18 mouse cellular contexts compared by ENCODE assay signal in genomic region chr8:122320541-122320940, GRCm38 (mm10). TPM values are rescaled to one million over a fixed set of nuclear protein-coding genes. Genes with fewer than 3 reads are reported as not detected.
A peak's percentile ranks its signal among the peaks of the same experiment; 100 is the strongest.
DNase-seq lines count a peak whose midpoint lies in the region; ATAC-seq lines count a peak whose summit lies in the region.
"Had no signal": no experiment of that assay in that cellular context is flagged by ENCODE, and none has a peak within 500 bp of the region (broad histone marks: within the 10 kb centered on the region; RNA-seq: fewer than 3 reads in every experiment).

No protein-coding gene starts in this region.

- no peak overlapping the region for H3K9ac ChIP-seq in midbrain, embryonic 15.5 days
- no peak overlapping the region for H3K9ac ChIP-seq in hindbrain, embryonic 15.5 days
- H3K9ac ChIP-seq in neural tube, embryonic 14.5 days (replicated peaks; ENCODE audit: low read depth, low read length): no peak overlapping the region
- H3K9ac ChIP-seq: forebrain, embryonic 15.5 days; limb, embryonic 15.5 days; neural tube, embryonic 12.5 days had no signal

- H3K4me2 ChIP-seq in midbrain, embryonic 15.5 days: no peak overlapping the region
- H3K4me2 ChIP-seq in hindbrain, embryonic 15.5 days: no peak overlapping the region
- no peak overlapping the region for H3K4me2 ChIP-seq in neural tube, embryonic 14.5 days (ENCODE audit: low read depth, low read length)
- H3K4me2 ChIP-seq: forebrain, embryonic 15.5 days; limb, embryonic 15.5 days; neural tube, embryonic 12.5 days had no signal

- no peaks in the 10 kb centered on the region for H3K27me3 ChIP-seq in erythroblast, embryonic 14.5 days (ENCODE audit: control insufficient read depth)
- peaks cover 32% of the 10 kb centered on the region for H3K27me3 ChIP-seq in midbrain, embryonic 10.5 days (ENCODE audit: low read depth, poor library complexity, severe bottlenecking)
- H3K27me3 ChIP-seq in midbrain, embryonic 15.5 days (replicated peaks): no peaks in the 10 kb centered on the region
- H3K27me3 ChIP-seq in hindbrain, embryonic 15.5 days: no peaks in the 10 kb centered on the region
- no peaks in the 10 kb centered on the region for H3K27me3 ChIP-seq in neural tube, embryonic 14.5 days (ENCODE audit: control insufficient read depth, insufficient read depth, low read length)
- H3K27me3 ChIP-seq: forebrain, embryonic 15.5 days; limb, embryonic 15.5 days had no signal

- WGBS in midbrain, embryonic 10.5 days: 18% methylated on average over 3 of the region's 3 CpGs
- 3% methylated on average over 3 of the region's 3 CpGs for WGBS in midbrain, embryonic 15.5 days
- WGBS in hindbrain, embryonic 15.5 days: 14% methylated on average over 3 of the region's 3 CpGs
- 17% methylated on average over 3 of the region's 3 CpGs for WGBS in neural tube, embryonic 14.5 days

- peak overlapping the region; percentile 58 for H3K4me3 ChIP-seq in erythroblast, embryonic 14.5 days (replicated peaks)
- H3K4me3 ChIP-seq in midbrain, embryonic 10.5 days: no peak overlapping the region
- no peak overlapping the region for H3K4me3 ChIP-seq in midbrain, embryonic 15.5 days
- H3K4me3 ChIP-seq in hindbrain, embryonic 15.5 days: no peak overlapping the region
- H3K4me3 ChIP-seq in neural tube, embryonic 14.5 days (ENCODE audit: low read depth, low read length): no peak overlapping the region
- H3K4me3 ChIP-seq: forebrain, embryonic 15.5 days; limb, embryonic 15.5 days; neural tube, embryonic 12.5 days had no signal

- no peak for DNase-seq in midbrain, embryonic 10.5 days (ENCODE audit: low spot score)
- DNase-seq in urinary bladder, postnatal 14 days (ENCODE audit: low spot score): no peak
- DNase-seq in kidney, adult 18-20 months: no peak
- DNase-seq: cerebellum, adult 9-10 months; gastrocnemius, postnatal 10 days; kidney, postnatal 14 days; layer of hippocampus, postnatal 36 days had no signal

- 0 out of 2 replicates have a peak overlapping the region, but pooled peaks have one; percentile 52 for H3K27ac ChIP-seq in midbrain, embryonic 10.5 days (replicated peaks)
- no peak overlapping the region for H3K27ac ChIP-seq in midbrain, embryonic 15.5 days
- H3K27ac ChIP-seq in hindbrain, embryonic 15.5 days (replicated peaks): peak overlapping the region; percentile 35; the same call in 1 of the 2 replicates
- H3K27ac ChIP-seq in neural tube, embryonic 14.5 days (ENCODE audit: low read depth, low read length): peak overlapping the region; percentile 48; the same call in 1 of the 2 replicates
- H3K27ac ChIP-seq: forebrain, embryonic 15.5 days; limb, embryonic 15.5 days; macrophage; neural tube, embryonic 12.5 days had no signal

- H3K36me3 ChIP-seq in erythroblast, embryonic 14.5 days (ENCODE audit: control insufficient read depth): peaks cover 99% of the 10 kb centered on the region
- H3K36me3 ChIP-seq in midbrain, embryonic 10.5 days: no peaks in the 10 kb centered on the region
- H3K36me3 ChIP-seq in midbrain, embryonic 15.5 days (replicated peaks): no peaks in the 10 kb centered on the region
- H3K36me3 ChIP-seq in hindbrain, embryonic 15.5 days: no peaks in the 10 kb centered on the region
- no peaks in the 10 kb centered on the region for H3K36me3 ChIP-seq in neural tube, embryonic 14.5 days (ENCODE audit: control insufficient read depth, insufficient read depth, low read length)
- H3K36me3 ChIP-seq: forebrain, embryonic 15.5 days; limb, embryonic 15.5 days; neural tube, embryonic 12.5 days had no signal

- H3K4me1 ChIP-seq in erythroblast, embryonic 14.5 days (ENCODE audit: control insufficient read depth): peaks cover 100% of the 10 kb centered on the region
- H3K4me1 ChIP-seq in midbrain, embryonic 10.5 days: peaks cover 87% of the 10 kb centered on the region
- peaks cover 33% of the 10 kb centered on the region for H3K4me1 ChIP-seq in midbrain, embryonic 15.5 days
- H3K4me1 ChIP-seq in hindbrain, embryonic 15.5 days (replicated peaks): peaks cover 31% of the 10 kb centered on the region
- peaks cover 20% of the 10 kb centered on the region for H3K4me1 ChIP-seq in neural tube, embryonic 14.5 days (ENCODE audit: control insufficient read depth, insufficient read depth, low read length)

- no peak for ATAC-seq in erythroblast, adult 5-6 weeks (replicated peaks; ENCODE audit: low FRiP score, poor library complexity, severe bottlenecking)
- ATAC-seq in midbrain, embryonic 15.5 days (replicated peaks): no peak
- ATAC-seq in hindbrain, embryonic 15.5 days (ENCODE audit: low FRiP score, low read depth): no peak
- no peak for ATAC-seq in neural tube, embryonic 14.5 days (ENCODE audit: low read depth)
- ATAC-seq: forebrain, embryonic 15.5 days had no signal

- no peaks in the 10 kb centered on the region for H3K9me3 ChIP-seq in erythroblast, embryonic 14.5 days (ENCODE audit: control insufficient read depth, low read length)
- no peaks in the 10 kb centered on the region for H3K9me3 ChIP-seq in midbrain, embryonic 10.5 days (replicated peaks)
- no peaks in the 10 kb centered on the region for H3K9me3 ChIP-seq in midbrain, embryonic 15.5 days
- H3K9me3 ChIP-seq in hindbrain, embryonic 15.5 days: no peaks in the 10 kb centered on the region
- H3K9me3 ChIP-seq in neural tube, embryonic 14.5 days (ENCODE audit: control insufficient read depth, low read length): no peaks in the 10 kb centered on the region
- H3K9me3 ChIP-seq: forebrain, embryonic 15.5 days; limb, embryonic 15.5 days; neural tube, embryonic 12.5 days had no signal

RNA-seq across cellular contexts. Expression of gene Zfpm1, which starts 38.6 kb away (rescaled TPM):
- 331 and 361 TPM in 2 replicates for polyA plus RNA-seq in erythroblast, embryonic 14.5 days (2012)
- 54.2 and 55.4 TPM in 2 replicates for total RNA-seq in erythroblast, adult 5-6 weeks (2015; ENCODE audit: low replicate concordance)
- 196 and 459 TPM in 2 replicates for total RNA-seq in erythroblast, adult 5-6 weeks (2017; ENCODE audit: low replicate concordance)
- polyA plus RNA-seq in midbrain, embryonic 10.5 days (2016; fragmentation: Nextera tagmentation; extraction: Ambion mirVana): 1.3 and 1.5 TPM in 2 replicates
- polyA plus RNA-seq in midbrain, embryonic 15.5 days (2015; fragmentation: Nextera tagmentation; extraction: Ambion mirVana): 1.5 and 1.8 TPM in 2 replicates
- polyA plus RNA-seq in hindbrain, embryonic 15.5 days (2015; fragmentation: Nextera tagmentation; extraction: Ambion mirVana): 1.4 and 2.3 TPM in 2 replicates
- 1.2 and 1.4 TPM in 2 replicates for polyA plus RNA-seq in neural tube, embryonic 14.5 days (2014; fragmentation: Nextera tagmentation; extraction: Ambion mirVana)

RNA-seq across cellular contexts. Expression of gene Trhr2, which starts 40.0 kb away (rescaled TPM):
- polyA plus RNA-seq in erythroblast, embryonic 14.5 days (2012): not detected in 2 replicates
- not detected in 2 replicates for total RNA-seq in erythroblast, adult 5-6 weeks (2015; ENCODE audit: low replicate concordance)
- not detected in 2 replicates for total RNA-seq in erythroblast, adult 5-6 weeks (2017; ENCODE audit: low replicate concordance)
- polyA plus RNA-seq in midbrain, embryonic 10.5 days (2016; fragmentation: Nextera tagmentation; extraction: Ambion mirVana): not detected in 2 replicates
- polyA plus RNA-seq in midbrain, embryonic 15.5 days (2015; fragmentation: Nextera tagmentation; extraction: Ambion mirVana): not detected in 2 replicates
- polyA plus RNA-seq in hindbrain, embryonic 15.5 days (2015; fragmentation: Nextera tagmentation; extraction: Ambion mirVana): 0.10 and 0.28 TPM in 2 replicates
- not detected in 2 replicates for polyA plus RNA-seq in neural tube, embryonic 14.5 days (2014; fragmentation: Nextera tagmentation; extraction: Ambion mirVana)
- total RNA-seq: ES-E14; gastrocnemius, postnatal 10 days had no signal
- polyA plus RNA-seq: forebrain, embryonic 15.5 days; heart, embryonic 16.5 days; macrophage; neural tube, embryonic 12.5 days had no signal

RNA-seq across cellular contexts. Expression of gene Zc3h18, which starts 55.9 kb away (rescaled TPM):
- polyA plus RNA-seq in erythroblast, embryonic 14.5 days (2012): 10.0 and 10.5 TPM in 2 replicates
- total RNA-seq in erythroblast, adult 5-6 weeks (2015; ENCODE audit: low replicate concordance): 10.8 and 14.2 TPM in 2 replicates
- total RNA-seq in erythroblast, adult 5-6 weeks (2017; ENCODE audit: low replicate concordance): 22.2 and 31.5 TPM in 2 replicates
- 75.7 and 79.4 TPM in 2 replicates for polyA plus RNA-seq in midbrain, embryonic 10.5 days (2016; fragmentation: Nextera tagmentation; extraction: Ambion mirVana)
- 38.9 and 41.3 TPM in 2 replicates for polyA plus RNA-seq in midbrain, embryonic 15.5 days (2015; fragmentation: Nextera tagmentation; extraction: Ambion mirVana)
- 35.5 and 38.1 TPM in 2 replicates for polyA plus RNA-seq in hindbrain, embryonic 15.5 days (2015; fragmentation: Nextera tagmentation; extraction: Ambion mirVana)
- polyA plus RNA-seq in neural tube, embryonic 14.5 days (2014; fragmentation: Nextera tagmentation; extraction: Ambion mirVana): 20.4 and 25.9 TPM in 2 replicates

Comparison
In these comparisons a context has a peak if more than half of its experiments do, and no peak if none do; other contexts are left out.
1. RNA of gene Zfpm1, which starts 38.6 kb away (polyA plus RNA-seq): 331 to 361 TPM in erythroblast, embryonic 14.5 days; 1.4 to 2.3 TPM in hindbrain, embryonic 15.5 days, 1.3 to 1.5 TPM in midbrain, embryonic 10.5 days, 1.5 to 1.8 TPM in midbrain, embryonic 15.5 days and 1.2 to 1.4 TPM in neural tube, embryonic 14.5 days; every median in the first group is over 100 times any median in the second.